Mouse (Mus musculus): ENCODE results near the gene Espnl. TPM values are rescaled to one million over a fixed set of nuclear protein-coding genes. Genes with fewer than 3 reads are reported as not detected.

Gene Espnl
- 0.14 TPM for polyA plus RNA-seq (2021)

DNA sequence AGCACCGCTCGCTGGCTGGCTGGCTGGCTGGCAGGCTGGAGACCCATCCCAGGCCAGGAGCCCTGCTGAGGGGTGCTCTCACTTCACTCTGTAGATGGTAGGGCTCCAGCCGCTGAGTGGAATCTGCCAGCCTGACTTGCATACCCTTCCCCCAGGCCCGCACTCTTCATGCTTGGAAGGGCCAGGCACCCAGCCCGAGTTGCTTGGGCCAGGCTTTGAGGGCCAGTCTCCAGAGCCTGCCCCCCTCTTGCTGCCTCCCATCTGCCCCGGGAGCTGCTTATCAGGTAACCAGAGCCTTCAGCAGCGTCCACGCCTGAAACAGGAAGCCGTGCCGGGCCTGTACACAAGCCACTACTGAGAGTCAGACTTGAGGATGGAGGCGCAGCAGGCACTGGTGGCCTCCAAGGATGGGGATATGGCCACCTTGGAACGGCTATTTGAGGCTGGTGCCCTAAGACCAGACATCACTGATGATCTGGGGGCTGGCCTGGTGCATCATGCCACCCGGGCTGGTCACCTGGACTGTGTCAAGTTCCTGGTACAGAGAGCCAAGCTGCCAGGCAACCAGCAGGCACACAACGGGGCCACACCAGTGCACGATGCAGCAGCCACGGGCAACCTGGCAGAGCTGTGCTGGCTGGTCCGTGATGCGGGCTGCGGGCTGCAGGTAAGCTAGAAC lies at the start of gene Espnl:
Espnl (plus strand) TSS at position 316 of the 679 bp plus-strand sequence.
- ChIA-PET POLR2A (interaction anchor here (1.2 to 1.5 kb wide), 2 partner anchors 9 to 11 kb away, joined by 5 to 6 read pairs; no protein-coding TSS in a partner anchor), CTCF (no interaction called here)
- DNase-seq (ENCODE audit: low read depth, low spot score) (no peak), ATAC-seq (no peak)
- in situ Hi-C loops (cut with MboI; ENCODE audit: low pct_unique_long_range_greater_than_20kb) = no loop called here
- H3K27me3 ChIP-seq = no peaks in the 10 kb centered on the region
- TF ChIP-seq CTCF (IDR thresholded peaks at IDR 0.05) = no peak

DNA sequence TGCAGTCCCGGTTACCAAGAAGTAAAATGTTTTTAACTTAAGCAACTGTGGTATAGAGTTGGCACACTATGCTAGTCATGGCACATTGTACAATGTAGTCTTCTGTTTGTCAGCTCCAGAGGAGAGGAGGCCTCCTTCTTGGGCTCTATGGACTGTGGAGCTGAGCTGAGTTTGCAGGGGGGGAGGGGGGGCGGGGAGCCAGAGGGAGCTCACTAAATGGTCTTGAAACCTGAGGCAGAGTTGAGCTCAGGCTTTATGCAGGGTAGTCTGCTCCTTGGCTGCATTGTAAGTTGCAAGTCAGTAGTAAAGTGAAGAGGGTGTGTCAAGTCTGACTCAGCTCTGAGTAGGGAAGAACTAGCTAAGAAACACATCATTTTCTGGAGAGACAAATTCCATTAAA lies 49.6 kb upstream of the Espnl start:
- in situ Hi-C loops (cut with MboI; ENCODE audit: low pct_unique_long_range_greater_than_20kb) = no loop called here
- ATAC-seq = no peak
- DNase-seq (ENCODE audit: low read depth, low spot score) = no peak
- TF ChIP-seq CTCF (IDR thresholded peaks at IDR 0.05) = no peak
- ChIA-PET CTCF (interaction anchor here (0.8 to 1.0 kb wide), 3 partner anchors 14 to 20 kb away, joined by 3 to 4 read pairs (median 4); no protein-coding TSS in a partner anchor), POLR2A (no interaction called here)
- no peaks in the 10 kb centered on the region for H3K27me3 ChIP-seq

GRCm38 (mm10) chr1:91276581-91276980 lies 45.3 kb upstream of the Espnl start:
- ChIA-PET POLR2A (no interaction called here), CTCF (interaction anchor here (0.5 kb wide), 1 partner anchor 69 kb away, joined by 3 read pairs; no protein-coding TSS in a partner anchor)
- no peak for DNase-seq (ENCODE audit: low read depth, low spot score)
- H3K27me3 ChIP-seq = no peaks in the 10 kb centered on the region
- in situ Hi-C loops (cut with MboI; ENCODE audit: low pct_unique_long_range_greater_than_20kb) = no loop called here
- no peak for TF ChIP-seq CTCF (IDR thresholded peaks at IDR 0.05)
- no peak for ATAC-seq

- no peak for TF ChIP-seq CTCF (IDR thresholded peaks at IDR 0.05)
- no peaks in the 10 kb centered on the region for H3K27me3 ChIP-seq
- in situ Hi-C loops (cut with MboI; ENCODE audit: low pct_unique_long_range_greater_than_20kb) = no loop called here
- ChIA-PET POLR2A (no interaction called here), CTCF (interaction anchor here (0.8 kb wide), 1 partner anchor 9 kb away, joined by 3 read pairs; no protein-coding TSS in a partner anchor)
- no peak for DNase-seq (ENCODE audit: low read depth, low spot score)
- ATAC-seq = no peak
Observed at GRCm38 (mm10) chr1:91277480-91277879, 44.4 kb upstream of the Espnl start.

GRCm38 (mm10) chr1:91278410-91279119 lies 43.3 kb upstream of the Espnl start:
- DNase-seq (ENCODE audit: low read depth, low spot score) (no peak), ATAC-seq (no peak)
- CTCF ChIA-PET = no interaction called here
- POLR2A ChIA-PET = interaction anchor here (0.6 kb wide), 1 partner anchor 40 kb away, joined by 3 read pairs; no protein-coding TSS in a partner anchor
- H3K27me3 ChIP-seq = no peaks in the 10 kb centered on the region
- TF ChIP-seq CTCF (IDR thresholded peaks at IDR 0.05) = no peak
- in situ Hi-C loops (cut with MboI; ENCODE audit: low pct_unique_long_range_greater_than_20kb) = no loop called here

- no peak for TF ChIP-seq CTCF (IDR thresholded peaks at IDR 0.05)
- POLR2A ChIA-PET = interaction anchor here (0.6 kb wide), 1 partner anchor 39 kb away, joined by 3 read pairs; no protein-coding TSS in a partner anchor
- ATAC-seq = no peak
- no peak for DNase-seq (ENCODE audit: low read depth, low spot score)
- H3K27me3 ChIP-seq = no peaks in the 10 kb centered on the region
- CTCF ChIA-PET = no interaction called here
- in situ Hi-C loops (cut with MboI; ENCODE audit: low pct_unique_long_range_greater_than_20kb) = no loop called here
Observed at GRCm38 (mm10) chr1:91279126-91279525, 42.7 kb upstream of the Espnl start.

GRCm38 (mm10) chr1:91282582-91282981 lies 39.3 kb upstream of the Espnl start:
- no peaks in the 10 kb centered on the region for H3K27me3 ChIP-seq
- CTCF ChIA-PET = interaction anchor here (1.5 kb wide), 1 partner anchor 20 kb away, joined by 4 read pairs; no protein-coding TSS in a partner anchor
- POLR2A ChIA-PET = interaction anchor here (0.8 to 0.9 kb wide), 2 partner anchors 15 to 17 kb away, joined by 3 to 4 read pairs; partner anchors contain the start of gene Scly
- DNase-seq (ENCODE audit: low read depth, low spot score) (no peak), ATAC-seq (no peak)
- no peak for TF ChIP-seq CTCF (IDR thresholded peaks at IDR 0.05)
- in situ Hi-C loops (cut with MboI; ENCODE audit: low pct_unique_long_range_greater_than_20kb) = no loop called here

DNA sequence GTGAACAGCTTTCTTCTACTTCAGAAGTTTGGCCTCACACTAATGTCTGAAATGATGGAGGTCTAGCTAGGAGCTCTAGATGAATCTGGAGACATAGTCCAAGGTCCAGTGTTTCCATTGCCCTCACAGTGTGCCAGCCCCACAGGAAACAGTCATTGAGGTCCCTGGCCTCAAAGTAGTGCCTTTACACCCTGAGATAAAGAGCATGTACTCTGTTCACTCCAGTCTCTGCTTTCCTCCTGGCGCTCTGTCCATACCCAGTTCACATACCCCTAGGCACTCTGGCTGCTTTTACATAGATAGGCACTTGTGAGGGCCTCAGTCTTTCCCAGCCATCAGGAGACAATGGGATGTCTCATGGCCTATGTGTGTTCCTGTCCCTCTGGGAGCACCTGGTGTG lies 32.5 kb upstream of the Espnl start:
- ChIA-PET CTCF (no interaction called here), POLR2A (interaction anchor here (0.8 to 2.4 kb wide), 5 partner anchors 9 to 38 kb away, joined by 3 to 9 read pairs (median 4); partner anchors contain the start of gene Scly)
- ATAC-seq (no peak), DNase-seq (ENCODE audit: low read depth, low spot score) (no peak)
- in situ Hi-C loops (cut with MboI; ENCODE audit: low pct_unique_long_range_greater_than_20kb) = no loop called here
- no peak for TF ChIP-seq CTCF (IDR thresholded peaks at IDR 0.05)
- H3K27me3 ChIP-seq = no peaks in the 10 kb centered on the region

GRCm38 (mm10) chr1:91292101-91292825 lies 29.6 kb upstream of the Espnl start:
- ATAC-seq (no peak), DNase-seq (ENCODE audit: low read depth, low spot score) (no peak)
- ChIA-PET CTCF (interaction anchor here (0.9 kb wide), 1 partner anchor 9 kb away, joined by 3 read pairs; no protein-coding TSS in a partner anchor), POLR2A (interaction anchor here (1.0 kb wide), 1 partner anchor 37 kb away, joined by 6 read pairs; no protein-coding TSS in a partner anchor)
- in situ Hi-C loops (cut with MboI; ENCODE audit: low pct_unique_long_range_greater_than_20kb) = loop anchor here (5.0 kb wide), 1 partner anchor 40 kb away; the partner anchor contains the start of gene Ube2f
- no peaks in the 10 kb centered on the region for H3K27me3 ChIP-seq
- TF ChIP-seq CTCF (IDR thresholded peaks at IDR 0.05) = no peak

DNA sequence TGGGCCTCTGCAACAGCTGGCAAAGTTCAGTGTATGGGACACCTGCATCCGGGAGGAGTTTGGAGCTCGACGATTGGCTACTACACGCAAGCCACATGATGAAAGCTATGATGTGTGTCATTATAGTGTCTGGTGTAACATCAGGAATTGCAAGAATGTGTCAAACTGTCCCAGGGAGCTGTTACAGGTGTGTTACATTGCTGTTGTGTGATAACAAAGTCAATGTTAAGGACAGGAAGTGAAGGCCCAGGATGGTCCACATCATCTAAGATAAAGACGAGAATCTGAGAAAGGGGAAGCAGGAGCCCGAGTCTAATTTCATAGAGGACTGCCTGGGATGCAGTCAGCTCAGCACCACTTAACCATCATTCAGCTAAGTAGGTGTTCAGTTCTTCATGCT lies 26.3 kb upstream of the Espnl start:
- in situ Hi-C loops (cut with MboI; ENCODE audit: low pct_unique_long_range_greater_than_20kb) = no loop called here
- no peaks in the 10 kb centered on the region for H3K27me3 ChIP-seq
- ChIA-PET CTCF (interaction anchor here (0.8 to 1.2 kb wide), 2 partner anchors 9 to 27 kb away, joined by 3 read pairs; no protein-coding TSS in a partner anchor), POLR2A (interaction anchor here (0.5 kb wide), 1 partner anchor 17 kb away, joined by 3 read pairs; no protein-coding TSS in a partner anchor)
- DNase-seq (ENCODE audit: low read depth, low spot score) = no peak
- TF ChIP-seq CTCF (IDR thresholded peaks at IDR 0.05) = no peak
- ATAC-seq = no peak

Measured in Patski (cell line).